Mouse (Mus musculus) brain, embryonic 14.5 days (tissue): ENCODE data around the gene Cdk14. TPM values are rescaled to one million over a fixed set of nuclear protein-coding genes. Genes with fewer than 3 reads are reported as not detected.

Experiments
- DNase-seq: peaks from one replicate; pipeline ENCODE4 v3.0.0-alpha.2; 2011; ENCODE audit warnings: low read depth
- CTCF ChIP-seq: fragments of 200-500 bp; IDR thresholded peaks from 2 replicates; pipeline ENCODE4 v1.5.1; 2012; ENCODE audit warnings: inconsistent platforms, mild to moderate bottlenecking, moderate library complexity, borderline replicate concordance; ENCODE audit not compliant: insufficient read depth, insufficient read length; ENCODE audit errors: extremely low read depth
- POLR2A ChIP-seq: fragments of 200-500 bp; IDR thresholded peaks from 2 replicates; pipeline ENCODE4 v1.6.1; 2012; ENCODE audit warnings: mild to moderate bottlenecking, inconsistent platforms, borderline replicate concordance; ENCODE audit not compliant: poor library complexity, insufficient read depth, insufficient read length, severe bottlenecking; ENCODE audit errors: extremely low read depth
- polyA plus RNA-seq: library from polyadenylated mRNA; depleted of rRNA; stranded (reverse); fragments of >200 nt; gene quantifications from 2 replicates; pipeline ENCODE4 v1.2.3, GENCODE M21; 2012

Gene Cdk14
- polyA plus RNA-seq, 1 experiment = 33.3 TPM

DNA sequence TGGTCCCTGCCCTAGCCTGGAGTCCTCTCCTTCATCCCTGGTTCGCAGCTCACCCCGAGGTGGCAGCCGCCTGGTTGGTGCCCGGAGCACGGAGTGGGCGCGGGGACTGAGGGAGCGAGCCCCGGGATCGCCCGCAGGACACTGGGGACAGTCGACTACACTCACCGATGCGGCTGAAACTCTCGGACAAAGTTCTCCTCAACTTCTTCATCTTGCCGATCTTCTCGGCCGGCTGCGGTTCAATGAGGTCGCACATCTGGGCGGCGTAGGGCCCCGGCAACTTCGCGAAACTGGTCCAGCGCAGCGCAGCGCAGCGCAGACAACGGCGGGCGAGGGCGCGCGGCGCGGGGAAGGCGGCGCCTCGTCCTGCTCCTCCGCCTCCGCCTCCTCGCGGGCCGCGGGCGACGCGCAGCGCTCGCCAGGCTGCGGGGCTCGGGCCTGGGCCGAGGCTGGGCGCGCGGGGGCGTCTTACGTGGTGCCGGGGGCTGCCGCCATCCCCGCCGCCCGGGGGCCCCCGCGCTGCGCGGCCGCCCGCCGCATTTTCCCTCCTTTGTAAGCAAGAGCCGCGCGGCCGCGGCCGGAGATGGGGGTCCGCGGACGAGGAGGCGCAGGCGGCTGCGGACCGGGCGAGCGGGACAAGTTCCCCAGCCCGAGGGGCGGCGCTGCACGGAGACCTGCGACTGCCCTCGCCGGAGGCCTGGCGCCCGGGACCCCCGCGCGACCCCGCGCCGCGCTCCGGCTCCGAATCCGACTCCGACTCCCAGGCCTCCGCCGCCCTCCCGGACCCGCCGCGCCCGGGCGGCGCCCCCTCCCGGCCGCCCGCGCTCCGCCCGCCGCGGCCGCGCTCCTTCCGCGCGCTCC is 40.0 kb downstream of the Cdk14 start:
- TF ChIP-seq CTCF (no peak), POLR2A (peak; percentile 73)
- peak; percentile 80 for DNase-seq

DNA sequence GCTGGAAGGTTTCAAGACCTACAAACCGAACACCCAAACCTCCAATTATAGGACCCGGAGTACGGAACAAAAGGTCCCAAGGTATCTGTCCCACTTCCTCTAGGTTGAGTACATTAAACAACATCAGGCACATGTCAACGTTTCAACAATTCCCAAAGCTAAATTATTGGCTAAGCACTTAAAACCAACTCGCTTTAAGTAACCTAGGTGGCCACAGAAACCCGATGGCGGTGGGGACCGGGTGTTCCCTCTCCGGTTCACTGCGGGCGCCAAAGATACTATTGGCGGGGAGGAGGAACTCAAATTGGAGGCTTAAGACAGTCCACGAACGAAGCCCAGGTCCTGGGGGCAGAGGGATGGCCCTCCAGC is 40.6 kb downstream of the Cdk14 start:
- TF ChIP-seq CTCF (no peak), POLR2A (no peak)
- DNase-seq = peak; percentile 59

DNA sequence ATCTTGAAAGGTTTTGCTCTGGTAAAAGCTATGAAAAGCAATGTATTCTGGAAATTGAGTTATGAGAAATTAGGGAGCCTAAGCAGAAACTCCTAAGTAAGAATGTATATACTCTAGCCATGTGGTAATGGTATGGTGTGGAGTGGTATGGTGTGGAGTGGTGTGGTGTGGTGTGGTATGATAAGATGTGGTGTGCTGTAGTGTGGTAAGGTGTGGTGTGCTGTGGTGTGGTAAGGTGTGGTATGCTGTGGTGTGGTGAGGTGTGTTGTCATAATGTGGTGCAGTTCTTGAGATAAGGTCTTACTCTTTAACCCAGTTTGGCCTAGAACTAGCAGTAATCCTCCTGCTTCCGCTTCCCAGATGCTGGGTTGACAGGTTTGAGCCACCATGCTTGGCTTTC is 45.7 kb downstream of the Cdk14 start:
- no peak for DNase-seq
- no peak for TF ChIP-seq POLR2A
- TF ChIP-seq CTCF = no peak

DNA sequence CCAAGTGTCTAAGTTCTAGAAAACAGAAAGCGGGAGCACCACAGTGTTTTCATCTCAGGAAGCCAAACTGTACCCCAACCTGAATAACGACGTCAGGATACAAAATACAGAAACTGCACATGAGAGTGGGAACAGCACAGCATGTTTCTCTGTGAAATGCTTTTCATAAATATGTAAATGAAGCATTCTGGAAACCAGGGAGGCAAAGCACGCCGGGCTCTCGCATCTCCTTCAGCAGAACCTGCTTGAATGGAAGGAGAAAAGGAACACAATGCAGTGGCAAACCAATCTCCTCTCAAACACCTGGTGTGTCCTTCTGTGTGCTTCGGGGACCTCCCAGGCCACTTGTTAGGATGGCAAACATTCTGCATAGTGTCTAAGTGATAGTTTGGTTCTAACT is 46.6 kb downstream of the Cdk14 start:
- DNase-seq = peak; percentile 60
- TF ChIP-seq POLR2A = no peak
- no peak for TF ChIP-seq CTCF

DNA sequence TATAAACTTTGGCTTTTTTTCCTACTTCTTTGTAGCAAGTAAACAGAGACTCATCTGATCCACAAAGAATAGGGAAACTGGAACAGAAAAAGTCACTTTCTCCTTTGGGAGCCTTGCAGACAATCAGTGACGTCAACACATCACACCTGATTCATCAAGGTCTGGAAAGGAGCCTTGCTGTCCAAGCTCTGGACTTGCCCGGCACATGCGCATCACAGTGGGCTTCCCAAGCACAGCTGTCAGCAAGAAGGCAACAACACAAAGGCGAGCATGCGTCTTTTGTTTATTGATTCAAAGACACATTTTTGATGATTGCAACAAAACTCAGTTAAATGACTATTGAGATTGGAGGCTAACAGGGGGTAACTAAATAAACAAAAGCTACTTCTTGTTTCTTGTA is 47.2 kb downstream of the Cdk14 start:
- no peak for TF ChIP-seq CTCF
- TF ChIP-seq POLR2A = no peak
- peak; percentile 62 for DNase-seq

DNA sequence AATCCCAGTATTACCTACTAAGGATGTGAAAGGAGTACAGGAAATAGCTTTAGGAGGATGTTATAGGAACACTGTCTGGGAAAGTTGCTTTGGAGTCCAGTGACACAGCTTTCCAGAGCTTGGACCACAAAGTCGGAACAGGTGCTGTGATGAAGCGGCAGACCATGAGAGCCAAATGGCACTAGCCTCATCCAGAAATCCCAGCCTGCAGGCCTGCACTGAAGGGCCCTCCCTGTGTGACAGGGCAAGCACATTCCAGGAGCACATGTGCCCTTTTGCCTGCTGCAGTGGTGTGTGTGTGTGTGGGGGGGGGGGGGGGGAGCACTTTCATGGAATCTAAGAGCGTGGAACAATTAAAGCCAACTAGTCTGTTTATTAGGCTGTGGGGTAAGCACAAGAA is 47.8 kb downstream of the Cdk14 start:
- TF ChIP-seq POLR2A (no peak), CTCF (no peak)
- no peak for DNase-seq

DNA sequence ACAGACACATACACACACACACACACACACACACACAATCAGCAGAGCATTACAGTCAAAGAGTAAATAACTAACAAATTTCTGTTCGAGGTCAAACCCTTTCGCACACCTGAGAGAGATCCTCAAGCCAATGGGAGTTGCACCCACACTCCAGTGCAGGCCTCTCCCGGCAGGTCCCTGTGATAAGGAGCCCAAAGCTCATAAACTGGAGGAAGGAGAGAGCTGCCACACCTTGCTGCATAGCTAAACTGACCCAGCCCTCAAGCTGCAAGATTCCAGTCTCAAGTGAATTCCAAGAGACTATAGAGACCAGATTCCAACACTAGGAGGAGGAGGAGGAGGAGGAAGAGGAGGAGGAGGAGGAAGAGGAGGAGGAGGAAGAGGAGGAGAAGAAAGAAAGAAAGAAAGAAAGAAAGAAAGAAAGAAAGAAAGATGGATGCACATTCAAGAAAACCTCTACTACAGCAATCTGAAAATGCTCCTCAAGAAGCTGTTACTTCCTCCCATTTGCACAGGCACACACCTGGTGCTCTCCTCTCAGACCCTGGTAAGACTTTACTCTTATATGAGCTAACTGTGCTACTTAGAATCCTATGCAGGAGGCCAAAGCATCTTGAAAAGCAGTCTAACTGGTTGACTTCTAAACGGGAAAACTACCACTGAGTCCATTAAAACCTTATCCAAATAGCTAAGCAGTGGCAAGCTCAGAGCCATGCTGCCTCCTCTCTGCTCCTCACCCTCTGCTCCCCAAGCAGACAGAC is 49.6 kb downstream of the Cdk14 start:
- no peak for TF ChIP-seq CTCF
- TF ChIP-seq POLR2A = no peak

DNA sequence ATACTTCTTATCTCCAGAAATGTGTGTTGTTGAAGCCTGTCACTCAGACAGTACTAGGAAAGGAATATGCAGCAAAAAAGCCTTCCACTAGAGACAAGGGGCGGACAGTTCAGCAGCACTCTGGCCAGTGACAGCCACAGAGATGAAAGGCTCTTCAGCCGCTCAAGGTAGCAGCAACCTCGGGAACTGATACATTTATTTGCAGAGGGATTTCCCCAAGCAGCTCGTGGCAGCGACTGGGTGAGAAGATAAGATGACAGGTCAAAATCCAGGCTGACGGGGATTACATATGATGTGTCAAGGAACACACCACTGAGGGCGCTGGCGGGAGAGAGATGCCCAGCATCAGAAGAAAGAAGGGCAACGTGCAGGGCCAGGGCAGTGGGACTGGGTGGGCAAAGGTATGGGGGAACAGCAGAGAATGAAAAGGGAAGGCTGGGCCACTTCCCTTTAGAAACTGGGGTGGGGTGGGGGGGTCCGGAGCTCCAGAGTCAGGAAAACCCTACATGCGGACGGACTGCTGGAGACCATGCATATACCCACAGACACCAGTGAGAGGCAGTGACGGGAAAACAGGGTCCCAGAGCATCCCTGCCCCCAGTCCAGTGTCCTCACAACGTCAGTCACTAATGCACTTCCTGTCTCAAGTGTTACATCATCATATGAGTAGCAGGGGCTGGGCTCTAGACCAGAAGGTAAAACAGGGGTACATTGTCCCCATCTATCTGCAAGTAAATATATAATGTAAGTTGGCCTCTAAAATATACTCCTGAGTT is 51.5 kb downstream of the Cdk14 start:
- DNase-seq = no peak
- TF ChIP-seq CTCF = no peak
- TF ChIP-seq POLR2A = no peak

More for the DNA sequence above, 49.6 kb downstream of the Cdk14 start:
- no peak for DNase-seq

DNA sequence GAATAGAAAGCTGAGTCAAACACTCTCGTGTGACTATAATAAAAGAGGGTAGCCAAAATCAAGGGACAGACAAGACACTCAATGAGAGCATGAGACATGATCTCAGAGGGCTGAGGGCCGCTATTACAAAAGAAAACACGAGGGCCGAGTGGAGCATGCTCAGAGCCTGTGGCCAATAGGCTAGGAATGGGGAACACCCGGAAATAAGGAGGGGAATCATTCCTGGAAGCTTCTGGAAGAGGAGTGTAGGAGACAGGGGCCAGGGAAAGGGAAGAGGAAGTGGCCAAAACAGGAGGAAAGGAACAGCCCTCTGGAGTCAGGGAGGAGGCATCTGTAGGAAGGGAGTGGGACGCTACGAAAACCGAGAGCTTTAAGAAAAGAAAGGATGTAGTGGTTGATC is 52.6 kb downstream of the Cdk14 start:
- TF ChIP-seq POLR2A = no peak
- no peak for DNase-seq

DNA sequence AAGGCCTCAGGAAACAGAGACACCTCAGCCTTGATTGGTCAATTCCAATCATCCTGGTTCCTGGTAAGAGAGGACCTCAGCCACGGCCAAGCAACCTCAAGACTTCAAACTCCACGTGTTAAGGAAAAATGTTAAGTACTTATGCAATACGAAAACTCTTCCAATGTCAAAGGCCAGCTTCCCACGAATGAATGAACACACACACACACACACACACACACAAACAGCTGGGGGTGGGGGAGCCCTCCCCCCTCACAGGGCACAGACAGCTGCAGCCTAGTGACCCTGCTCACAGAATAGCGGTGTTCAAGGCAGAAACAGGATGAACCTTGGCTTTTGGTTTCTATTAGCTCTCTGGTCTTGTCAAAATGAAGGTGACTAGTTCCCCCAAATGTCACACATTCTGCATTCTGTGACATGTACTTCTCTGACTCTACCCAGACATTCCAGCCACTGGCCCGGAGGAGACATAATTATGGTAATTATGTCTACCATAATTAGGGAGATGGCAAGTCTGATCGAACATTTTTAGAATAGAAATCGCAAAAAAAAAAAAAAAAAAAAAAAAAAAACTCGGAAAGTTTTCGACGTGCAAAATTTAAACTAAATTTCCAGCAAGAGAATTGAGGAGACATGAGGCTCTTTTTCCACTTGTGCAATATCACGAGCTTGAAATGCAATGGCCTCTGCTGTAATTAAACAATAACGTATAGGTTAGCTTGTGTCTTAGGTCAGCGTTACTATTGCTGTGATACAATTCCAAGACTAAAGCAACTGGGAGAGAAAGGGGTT is 54.6 kb downstream of the Cdk14 start:
- DNase-seq = no peak
- TF ChIP-seq CTCF (no peak), POLR2A (no peak)

DNA sequence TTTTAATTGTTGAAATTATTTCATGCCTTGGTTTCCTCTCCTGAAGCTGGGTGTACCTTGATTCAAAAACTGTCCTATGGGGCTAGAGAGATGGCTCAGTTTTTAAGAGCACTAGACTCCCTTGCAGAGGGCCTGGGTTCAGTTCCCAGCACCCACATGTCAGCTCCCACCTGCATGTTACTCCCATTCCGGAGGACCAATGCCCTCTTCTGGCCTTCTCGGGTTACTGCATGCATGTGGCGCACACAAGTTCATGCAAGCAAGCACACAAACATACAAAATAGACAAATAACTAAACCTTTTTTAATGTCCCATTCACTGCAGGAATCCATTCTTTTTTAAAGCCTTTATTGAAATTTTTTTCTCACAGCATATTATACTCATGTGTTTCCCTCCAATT is 58.4 kb downstream of the Cdk14 start:
- DNase-seq = no peak
- TF ChIP-seq CTCF = no peak

DNA sequence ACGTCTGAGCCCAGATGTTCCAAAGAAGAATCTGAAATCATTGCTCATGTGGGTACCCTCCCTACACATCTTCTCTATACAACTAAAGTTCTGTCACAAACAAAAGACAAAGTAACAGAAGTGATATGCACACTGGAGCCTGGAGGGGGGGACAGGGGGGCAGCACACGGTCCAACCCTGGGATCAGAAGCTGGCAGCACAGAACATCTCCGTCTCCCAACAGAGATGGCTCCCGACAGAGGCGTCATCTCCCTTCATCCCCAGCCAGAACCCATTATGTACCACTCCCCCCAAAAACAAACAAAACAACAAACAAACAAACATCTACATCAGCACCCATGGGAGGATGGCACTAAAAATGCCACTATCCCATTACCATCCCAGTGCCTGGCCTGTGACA is 59.8 kb downstream of the Cdk14 start:
- DNase-seq = no peak
- TF ChIP-seq POLR2A (no peak), CTCF (no peak)
